Mouse (Mus musculus) adrenal gland, adult 18-20 months (tissue): Measurements from ENCODE around the gene Jagn1. TPM values are rescaled to one million over a fixed set of nuclear protein-coding genes. Genes with fewer than 3 reads are reported as not detected.

Experiments used
- DNase-seq, 2 experiments: peaks; one replicate each; pipeline ENCODE4 v3.0.0; 2021 to 2022; ENCODE audit warnings: low spot score in 2 of 2
- total RNA-seq, 2 experiments: library from RNA; stranded (reverse); gene quantifications; 1 replicate in 1 of 2; 2 replicates in 1 of 2; pipeline ENCODE4 v1.2.3; 2021

The Jagn1 gene
- total RNA-seq, 2 experiments from 2014 or later: 47.2 to 49.7 TPM

DNA sequence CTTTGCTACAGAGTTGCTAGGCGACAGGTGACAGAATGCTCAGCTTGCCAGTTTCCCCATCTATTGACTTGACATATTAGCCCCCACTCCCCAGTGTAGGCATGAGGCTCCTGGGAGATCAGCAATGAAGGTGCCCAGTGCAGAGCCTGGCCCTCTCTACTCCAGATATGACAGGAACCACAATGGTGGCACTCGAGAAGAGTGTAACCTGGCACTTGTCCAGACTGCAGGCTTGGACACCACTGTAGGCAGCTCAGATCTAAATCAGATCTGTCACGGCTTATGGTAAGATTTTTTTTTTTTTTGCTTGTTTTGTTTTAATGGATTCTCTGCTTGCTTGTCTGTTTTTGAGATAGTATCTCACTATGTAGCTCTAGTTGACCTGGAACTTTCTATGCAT, 8.7 kb upstream of the Jagn1 start:
- no peak for DNase-seq

DNA sequence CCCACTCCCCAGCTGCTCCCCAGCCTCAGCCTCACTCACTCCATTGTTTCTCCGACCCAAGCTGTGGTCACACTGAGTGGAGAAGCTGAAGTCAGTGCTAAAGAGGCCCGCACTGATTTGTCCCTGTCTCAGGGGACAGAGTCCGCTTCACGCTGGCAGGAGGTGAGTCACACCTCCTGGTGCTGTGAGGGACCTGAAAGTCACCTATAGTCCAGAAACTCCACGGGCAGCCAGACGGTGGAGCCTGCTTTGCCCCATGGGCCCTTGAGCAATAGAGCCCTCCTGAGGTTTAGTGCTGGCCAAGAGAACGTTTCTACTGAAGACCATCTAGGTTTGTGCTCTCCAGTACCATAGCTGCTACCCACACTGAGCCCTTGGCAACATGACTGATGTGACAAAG, 7.7 kb upstream of the Jagn1 start:
- no peak for DNase-seq

DNA sequence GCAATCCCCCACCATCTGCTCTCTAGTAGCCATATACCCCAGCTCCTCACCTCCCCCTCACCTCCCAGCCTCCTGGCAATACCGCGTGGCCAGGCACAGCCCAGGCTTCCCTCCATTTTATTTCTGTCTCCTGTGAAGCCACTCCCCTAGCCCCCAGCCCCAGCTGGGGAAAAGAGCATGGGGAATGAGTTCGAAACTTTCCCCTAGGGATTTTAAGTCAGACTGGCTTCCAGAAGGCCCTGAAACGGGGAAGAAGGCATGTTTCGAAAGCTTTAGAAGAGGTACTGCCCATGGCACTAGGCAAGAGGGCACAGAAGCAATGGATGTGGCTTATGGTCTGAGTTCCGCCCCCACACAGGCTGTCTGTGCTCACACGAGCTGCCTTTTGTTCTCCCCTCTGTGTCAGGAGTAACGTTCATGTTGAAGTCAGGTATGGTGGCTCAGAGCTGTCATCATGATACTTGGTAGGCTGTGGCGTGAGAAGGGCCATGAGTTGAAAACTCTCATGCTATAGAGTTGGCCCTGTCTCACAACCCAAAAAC, 6.6 kb upstream of the Jagn1 start, which contains the start of gene Cidec:
Gene Cidec, minus strand, starts transcription at position 97 of the 542 bp plus-strand sequence.
- DNase-seq: no peak

DNA sequence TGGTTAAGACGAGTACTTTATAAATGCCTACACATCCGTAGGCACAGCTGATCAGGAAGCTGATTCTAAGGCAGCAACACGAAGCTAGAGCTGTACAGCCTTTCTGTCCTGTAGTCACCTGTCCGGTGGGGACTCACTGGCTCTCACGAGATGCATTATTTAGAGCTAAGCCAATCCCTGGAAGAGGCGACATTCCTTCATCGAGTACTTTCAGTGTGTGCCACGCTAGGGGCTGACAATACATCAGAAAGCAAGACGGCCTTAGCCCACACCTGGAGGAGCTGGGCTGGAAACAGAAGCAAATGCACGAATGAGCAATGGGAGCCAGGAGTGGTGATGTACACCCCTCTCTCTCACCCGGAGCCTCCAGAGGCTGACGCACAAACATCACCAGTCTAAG, 5.2 kb upstream of the Jagn1 start:
- DNase-seq: no peak

DNA sequence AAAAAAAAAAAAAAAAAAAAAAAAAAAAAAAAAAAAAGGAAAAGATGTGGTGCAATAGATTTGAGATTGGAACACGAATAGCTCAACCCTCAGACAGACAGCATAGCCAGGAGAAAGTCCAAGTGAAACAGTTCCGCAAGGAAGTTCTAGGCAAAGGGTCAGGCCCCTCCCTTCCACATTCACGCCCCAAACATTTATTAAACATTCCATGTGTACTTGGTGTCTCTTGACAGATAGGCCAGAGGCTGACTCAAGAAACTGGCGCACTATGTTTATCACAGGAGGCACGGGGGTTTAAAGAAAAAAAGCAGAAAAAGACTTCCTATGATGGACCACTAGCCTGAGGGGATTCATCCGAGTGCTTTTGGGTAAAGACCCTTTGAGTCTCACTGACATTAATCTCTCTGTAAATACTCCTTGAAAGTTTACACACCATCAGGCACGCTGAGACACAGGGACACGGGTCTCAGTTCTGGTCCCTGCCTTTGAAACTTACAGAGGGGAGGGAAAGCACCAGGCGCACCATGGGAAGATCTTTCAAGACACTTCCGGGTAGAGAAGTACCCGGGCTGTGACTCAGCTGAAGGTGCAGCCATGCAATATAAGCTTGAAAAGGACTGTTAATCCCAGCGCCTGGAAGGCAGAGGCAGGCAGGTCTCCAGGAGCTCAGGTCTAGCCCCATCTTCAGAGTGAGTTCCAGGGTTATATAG, 3.5 kb upstream of the Jagn1 start:
- DNase-seq: no peak

DNA sequence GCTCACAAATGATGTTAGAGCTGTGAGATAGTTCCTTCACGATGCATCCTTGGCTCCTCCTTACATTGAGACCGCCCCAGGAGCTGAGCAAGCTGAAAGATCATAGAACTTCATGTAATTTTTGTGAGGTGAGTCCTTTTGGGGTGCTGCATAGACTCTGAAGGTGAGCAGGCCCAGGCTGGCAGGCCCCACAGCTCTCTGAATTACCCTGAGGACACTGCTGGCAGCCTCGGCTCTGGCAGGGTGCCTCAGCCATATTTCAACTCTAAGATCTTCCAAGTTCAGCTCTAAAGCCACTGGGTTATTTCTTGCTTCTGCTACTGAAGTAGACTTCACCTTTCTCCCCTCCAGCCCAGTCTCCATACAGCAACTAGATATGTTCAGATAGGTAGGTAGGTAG, 1.7 kb upstream of the Jagn1 start:
- no peak for DNase-seq

DNA sequence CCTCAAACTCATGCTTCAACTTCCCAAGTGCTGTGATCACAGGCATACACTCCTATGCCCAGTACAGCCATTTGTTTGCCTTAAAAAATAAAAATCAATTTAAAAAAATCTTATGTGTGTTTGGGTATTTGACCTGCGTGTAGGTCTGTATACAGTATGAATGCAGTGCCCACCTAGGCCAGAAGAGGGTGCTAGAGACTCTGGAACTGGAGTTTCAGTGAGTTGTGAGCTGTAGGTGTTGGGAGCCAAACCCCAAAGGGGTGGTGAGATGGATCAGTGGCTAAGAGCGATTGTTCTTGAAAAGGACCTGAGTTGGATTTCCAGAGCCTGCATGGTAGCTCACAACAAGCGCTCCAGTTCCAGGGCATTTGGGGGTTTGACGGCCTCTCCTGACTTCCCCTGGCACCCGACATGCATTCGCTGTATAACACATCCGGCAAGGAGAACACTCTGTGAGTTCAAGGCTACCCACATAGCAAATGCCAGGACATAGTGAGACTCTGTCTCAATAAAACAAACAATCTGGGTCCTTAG, 1.2 kb upstream of the Jagn1 start:
- peak; percentile 63 to 64 for DNase-seq

DNA sequence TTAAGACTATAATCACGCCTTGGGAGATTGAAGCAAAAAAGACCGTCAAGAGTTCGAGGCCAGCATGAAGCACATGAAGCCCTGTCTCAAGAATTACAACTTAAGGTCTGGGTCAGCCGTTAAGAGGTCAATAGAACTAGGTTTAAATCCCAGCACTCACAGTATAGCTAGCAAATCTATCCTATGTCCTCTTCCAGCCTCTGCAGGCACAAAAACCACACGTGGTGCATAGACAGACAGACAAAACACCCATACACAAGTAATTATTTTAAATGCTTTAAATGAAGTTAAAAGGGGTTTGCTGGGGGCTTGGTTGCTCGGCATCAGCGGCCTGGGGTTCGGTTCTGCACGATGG, 305 bp upstream of the Jagn1 start:
- no peak for DNase-seq

DNA sequence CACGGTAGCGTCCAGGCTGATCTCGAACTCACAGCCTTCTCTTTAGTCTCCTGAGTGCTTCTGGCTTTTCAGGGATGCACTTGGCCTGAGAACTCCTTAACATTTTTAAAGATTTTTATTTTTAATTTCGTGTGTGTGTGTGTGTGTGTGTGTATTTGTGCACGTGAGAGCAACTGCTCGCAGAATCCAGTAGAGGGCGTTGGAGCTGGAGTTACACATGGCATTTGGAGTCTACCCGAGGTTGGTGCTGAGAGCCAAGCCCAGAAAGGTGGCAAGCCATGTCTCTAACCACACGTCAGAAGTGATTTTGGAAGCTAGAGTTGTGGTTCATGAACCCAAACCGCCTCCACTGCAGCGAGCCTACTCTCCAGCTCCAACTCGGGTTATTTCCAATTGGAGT, 722 bp downstream of the Jagn1 start:
- DNase-seq: no peak

DNA sequence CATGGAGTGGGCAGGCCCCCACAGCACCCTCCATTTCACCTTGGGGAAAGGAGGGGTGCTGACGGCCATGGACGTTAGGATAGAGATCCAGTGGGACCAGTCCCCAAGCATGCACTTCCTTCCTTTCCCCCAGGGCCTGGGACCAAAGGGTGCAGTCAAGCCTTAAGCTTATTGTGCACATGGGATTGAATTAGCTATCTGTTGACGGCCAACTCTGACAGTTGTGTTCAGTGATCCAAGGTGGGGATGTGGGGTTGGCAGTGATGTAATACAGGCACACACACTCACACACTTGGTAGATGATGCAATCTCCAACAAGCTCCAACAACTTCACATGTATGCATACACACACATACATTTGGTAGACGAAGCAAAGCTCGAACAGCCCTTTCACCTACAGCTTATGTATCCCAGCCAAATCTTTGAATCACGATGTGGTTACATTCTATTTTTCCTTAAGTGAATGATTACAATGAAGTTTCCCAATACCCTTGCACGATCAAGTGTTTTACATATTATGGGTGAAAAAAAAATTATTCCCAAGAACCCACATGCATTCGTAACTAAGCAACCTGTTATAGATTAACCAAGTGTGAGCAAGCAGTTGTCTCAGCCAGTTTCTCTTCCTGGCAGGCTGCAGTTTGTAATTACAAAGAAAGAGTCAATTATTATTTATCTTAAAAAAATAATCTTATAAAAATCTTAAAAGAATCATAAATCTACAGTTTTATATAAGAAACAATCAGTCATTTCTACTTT, 2.0 kb downstream of the Jagn1 start:
- no peak for DNase-seq

DNA sequence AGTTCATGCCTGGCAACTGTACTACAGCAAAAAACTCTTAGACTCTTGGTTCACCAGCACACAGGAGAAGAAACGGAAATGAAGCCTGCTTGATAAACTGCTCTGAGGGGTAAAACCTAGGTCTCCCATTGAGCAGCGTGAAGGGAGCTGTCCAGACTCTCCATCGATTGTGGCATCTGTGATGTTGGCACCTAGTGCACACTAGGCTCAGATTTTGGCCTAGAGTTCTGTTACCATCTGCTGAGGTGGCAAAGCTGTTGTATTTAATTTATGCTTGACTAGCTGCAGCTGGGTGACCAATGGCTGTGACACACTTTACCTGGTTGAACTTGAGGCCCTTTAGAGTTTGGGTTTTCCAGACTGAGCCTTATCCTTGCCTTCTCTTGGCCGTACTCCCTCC, 5.3 kb downstream of the Jagn1 start:
- no peak for DNase-seq

DNA sequence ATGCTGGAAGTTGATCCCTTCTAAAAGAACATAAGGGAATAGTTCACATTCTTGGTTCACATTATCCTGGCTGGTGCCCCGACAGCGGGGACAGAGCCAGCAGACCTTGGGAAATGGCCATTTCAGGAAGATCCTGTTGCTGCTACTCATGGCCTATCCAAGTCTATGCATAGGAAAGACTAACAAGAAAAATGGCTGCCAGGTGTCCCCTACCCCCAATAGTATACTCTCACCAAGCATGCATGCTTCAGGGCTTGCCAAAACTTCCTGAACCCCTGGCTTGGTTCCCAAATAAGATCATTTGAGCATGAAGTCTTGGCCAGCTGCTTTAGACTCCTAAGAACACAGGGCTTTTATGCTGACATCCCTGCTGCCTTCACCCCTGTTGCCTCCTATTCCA, 9.5 kb downstream of the Jagn1 start:
- DNase-seq: no peak

DNA sequence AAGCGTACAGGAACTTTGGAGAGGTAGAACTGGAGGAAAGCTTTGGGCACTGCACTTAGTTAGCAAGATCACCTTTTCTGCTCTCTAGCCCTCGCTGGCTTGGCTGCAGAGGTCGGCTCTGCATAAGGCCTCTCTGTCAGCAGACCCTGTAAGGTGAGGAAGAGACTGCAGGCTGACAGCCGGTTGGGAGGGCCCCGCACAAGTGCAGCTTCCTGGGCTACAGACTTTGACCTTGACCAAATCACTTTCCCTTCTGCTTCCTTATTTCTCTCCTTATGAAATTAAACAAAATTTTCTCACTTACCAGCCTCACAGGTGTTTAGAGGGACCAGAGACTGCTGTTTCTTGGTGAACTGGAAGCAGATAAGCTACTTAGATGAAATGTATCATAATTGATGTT, 12.6 kb downstream of the Jagn1 start:
- no peak for DNase-seq

DNA sequence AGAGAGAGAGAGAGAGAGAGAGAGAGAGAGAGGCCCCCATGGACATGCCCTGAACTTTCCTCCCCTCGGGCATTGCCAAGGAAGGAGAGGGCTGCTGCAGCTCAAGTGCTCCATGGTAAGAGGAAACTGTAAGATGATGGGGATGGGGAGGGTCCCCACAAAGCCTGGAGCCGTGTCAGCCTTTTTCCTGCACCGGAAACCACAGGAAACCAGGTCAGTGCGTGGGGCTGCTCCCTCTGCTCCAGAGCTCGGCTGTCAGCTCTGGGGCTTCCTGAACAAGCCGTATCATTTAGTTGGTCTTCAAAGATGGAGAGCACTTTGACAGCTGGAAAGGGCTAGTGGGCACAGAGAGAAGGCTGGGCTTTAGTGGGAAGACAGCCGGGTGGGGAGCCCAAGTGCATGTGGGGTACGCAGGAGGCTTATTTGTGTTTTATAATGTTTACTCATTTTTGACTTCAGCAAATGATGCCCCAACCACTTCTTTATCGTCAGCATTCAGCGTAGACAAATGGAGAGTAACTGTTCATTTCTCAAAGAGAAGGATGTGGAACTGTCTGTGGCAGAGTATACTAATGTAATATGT, 15.7 kb downstream of the Jagn1 start, which contains the start of gene Il17re:
Gene Il17re, plus strand, starts transcription at position 533 of the 583 bp plus-strand sequence.
- DNase-seq: no peak

DNA sequence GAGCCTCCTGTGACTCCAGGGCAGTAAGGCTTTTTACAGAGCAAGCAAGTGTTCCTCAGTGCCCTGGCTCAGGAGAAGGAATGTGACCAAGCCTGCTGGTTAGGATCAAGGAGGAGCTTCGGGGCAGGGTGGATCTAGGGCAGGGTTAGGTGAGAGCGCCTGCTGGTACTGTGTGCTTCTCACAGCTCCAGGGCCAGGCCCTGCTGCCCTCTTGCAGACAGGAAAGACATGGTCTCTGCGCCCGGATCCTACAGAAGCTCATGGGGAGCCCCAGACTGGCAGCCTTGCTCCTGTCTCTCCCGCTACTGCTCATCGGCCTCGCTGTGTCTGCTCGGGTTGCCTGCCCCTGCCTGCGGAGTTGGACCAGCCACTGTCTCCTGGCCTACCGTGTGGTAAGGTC, 16.3 kb downstream of the Jagn1 start:
- DNase-seq: no peak

DNA sequence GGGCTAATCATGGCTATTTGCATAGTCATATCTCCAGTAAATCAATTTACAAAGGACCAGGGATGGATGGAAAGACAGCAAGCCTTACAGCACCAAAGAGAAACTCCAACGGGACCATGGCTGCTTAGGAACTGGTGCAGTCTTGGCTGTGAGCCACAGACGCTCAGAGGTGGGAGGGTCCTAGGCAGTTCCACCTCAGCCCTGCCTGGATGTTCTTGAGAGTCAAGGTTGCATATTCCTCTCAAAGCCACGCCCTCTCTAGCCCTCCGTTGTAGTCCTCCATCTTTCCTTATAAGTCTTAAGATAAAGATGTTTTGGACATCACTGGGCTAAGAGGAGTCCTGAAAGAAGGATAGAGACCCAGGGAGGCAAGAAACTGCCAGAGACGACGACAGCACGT, 21.7 kb downstream of the Jagn1 start:
- DNase-seq: no peak

DNA sequence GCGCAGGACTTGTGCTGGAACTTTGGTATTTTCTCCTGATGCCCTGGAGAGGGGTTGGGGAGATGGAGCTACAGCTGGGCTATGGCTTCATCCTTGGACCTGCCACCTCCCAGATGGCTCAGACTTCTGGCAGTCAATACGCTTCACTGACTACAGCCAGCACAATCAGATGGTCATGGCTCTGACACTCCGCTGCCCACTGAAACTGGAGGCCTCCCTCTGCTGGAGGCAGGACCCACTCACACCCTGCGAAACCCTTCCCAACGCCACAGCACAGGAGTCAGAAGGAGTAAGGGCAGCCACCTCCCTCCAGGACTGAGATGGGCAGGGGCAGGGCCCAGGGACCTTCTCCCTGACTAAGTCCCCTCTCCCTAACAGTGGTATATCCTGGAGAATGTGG, 23.2 kb downstream of the Jagn1 start:
- DNase-seq: no peak

DNA sequence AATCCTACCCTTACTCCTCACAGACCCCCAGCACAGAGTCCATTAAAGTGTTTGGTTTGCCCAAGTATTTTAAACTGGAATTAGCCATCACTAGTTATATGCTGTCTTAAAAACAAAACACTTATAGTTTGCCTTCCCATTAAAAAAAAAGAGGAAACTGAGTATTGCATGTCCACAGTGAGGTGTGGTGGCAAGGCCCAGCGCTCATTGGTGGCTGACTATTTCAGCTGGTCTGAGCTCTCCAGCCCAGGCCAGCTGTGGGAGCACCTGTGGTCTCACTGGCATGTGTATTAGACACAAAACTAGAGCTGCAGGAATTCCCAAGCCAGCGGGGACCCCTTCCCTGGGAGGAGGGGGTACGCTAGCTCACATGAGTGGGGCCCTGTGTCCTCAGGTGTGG, 26.1 kb downstream of the Jagn1 start:
- no peak for DNase-seq

DNA sequence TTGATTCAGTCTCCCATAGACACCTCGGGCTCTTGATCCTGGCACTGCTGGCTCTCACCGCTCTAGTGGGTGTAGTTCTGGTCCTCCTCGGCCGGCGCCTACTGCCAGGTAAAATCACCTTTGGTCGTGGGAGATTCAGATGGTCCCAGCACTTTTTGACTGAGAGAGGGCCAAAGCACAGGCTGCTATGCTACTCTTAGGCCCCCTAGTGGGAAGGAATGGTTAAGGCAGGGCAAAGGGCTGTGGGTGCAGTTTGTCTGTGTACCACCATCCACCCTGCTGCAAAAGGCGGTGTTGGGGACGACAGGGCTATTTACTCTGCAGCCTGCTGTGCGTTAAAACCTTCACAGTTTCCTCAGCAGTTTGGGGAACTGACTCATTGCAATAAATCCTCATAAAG, 26.7 kb downstream of the Jagn1 start:
- peak; percentile 43 to 57 for DNase-seq

DNA sequence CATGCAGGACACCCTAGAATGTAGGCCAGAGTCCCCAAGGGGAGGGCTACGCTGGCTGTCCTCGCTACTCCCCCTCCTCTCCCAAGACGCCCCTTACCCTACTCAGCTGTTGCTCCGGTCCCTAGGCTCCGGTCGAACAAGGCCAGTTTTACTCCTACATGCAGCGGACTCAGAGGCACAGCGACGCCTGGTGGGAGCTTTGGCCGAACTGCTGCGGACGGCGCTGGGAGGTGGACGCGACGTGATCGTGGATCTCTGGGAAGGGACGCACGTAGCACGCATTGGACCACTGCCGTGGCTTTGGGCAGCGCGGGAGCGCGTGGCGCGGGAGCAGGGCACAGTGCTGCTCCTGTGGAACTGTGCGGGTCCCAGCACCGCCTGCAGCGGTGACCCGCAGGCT, 27.1 kb downstream of the Jagn1 start:
- peak; percentile 75 to 82 for DNase-seq

DNA sequence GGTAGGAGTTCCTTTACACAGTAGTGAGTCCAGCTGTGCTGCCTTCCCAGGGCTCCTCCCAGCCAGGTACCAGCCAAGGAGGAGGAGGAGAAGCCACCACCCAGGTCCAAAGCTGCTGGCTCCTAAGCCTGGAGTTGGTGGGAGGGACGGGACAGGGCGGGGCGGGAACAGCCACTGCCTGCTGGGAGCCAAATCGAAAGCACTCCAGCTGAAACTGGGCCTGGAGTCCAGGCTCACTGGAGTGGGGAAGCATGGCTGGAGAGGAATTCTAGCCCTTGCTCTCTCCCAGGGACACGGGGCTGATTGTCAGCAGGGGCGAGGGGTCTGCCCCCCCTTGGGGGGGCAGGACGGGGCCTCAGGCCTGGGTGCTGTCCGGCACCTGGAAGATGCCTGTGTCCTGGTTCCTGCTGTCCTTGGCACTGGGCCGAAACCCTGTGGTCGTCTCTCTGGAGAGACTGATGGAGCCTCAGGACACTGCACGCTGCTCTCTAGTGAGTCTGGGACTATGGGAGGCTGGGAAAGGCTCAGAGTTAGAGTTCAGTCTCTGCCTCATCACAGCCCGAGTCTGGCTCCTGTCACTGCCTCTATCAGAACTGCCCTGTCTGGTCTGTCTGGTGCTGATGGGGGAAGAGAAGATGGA, 29.0 kb downstream of the Jagn1 start, which contains the start of gene Il17rc:
Gene Il17rc, plus strand, starts transcription at position 131 of the 640 bp plus-strand sequence.
- peak; percentile 45 to 51 for DNase-seq
